Comparison of ENCODE assay signal across 13 mouse cellular contexts in the genomic region with DNA sequence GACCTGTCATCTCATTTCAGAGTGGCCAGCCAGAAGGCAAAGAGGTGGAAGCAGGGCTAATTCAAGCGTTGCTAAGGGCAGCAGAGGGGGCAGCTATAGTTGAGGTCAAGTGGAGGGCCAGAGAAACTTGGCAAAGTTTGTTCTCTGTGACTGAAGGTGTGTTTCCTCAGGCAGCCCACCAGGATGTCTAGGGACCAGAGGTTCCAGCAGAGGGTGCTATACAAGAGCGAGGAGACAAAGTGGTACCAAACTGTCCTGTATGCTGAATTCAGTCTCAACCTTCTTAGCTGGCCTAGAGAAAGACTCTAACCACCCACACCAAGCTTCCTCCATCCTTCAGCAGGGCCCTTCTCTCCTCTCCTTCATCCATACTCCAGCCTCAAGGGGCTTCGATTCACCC.
DNase-seq lines count a peak whose midpoint lies in the region; TF ChIP-seq lines count a peak whose summit lies in the region.
"Had no signal": no experiment of that assay in that cellular context is flagged by ENCODE, and none has a peak within 500 bp of the region (broad histone marks: within the 10 kb centered on the region; RNA-seq: fewer than 3 reads in every experiment).

No protein-coding gene starts in this region.

- DNase-seq in cerebellum, adult 2 months = no peak
- DNase-seq in cerebellum, adult 9-10 months = no peak
- no peak for DNase-seq in left cerebral cortex, adult 2 months (ENCODE audit: extremely low spot score in 1 of 2, low spot score in 2 of 2)
- no peak for DNase-seq in left cerebral cortex, adult 11 months (ENCODE audit: low spot score)
- DNase-seq in induced T-regulatory cell, adult 2 months (ENCODE audit: low read depth) = peak; percentile 35
- no peak for DNase-seq in ovary, adult 18-20 months (ENCODE audit: low spot score)
- DNase-seq in left cerebral cortex, adult 9 months (ENCODE audit: low spot score in 2 of 2) = no peak
- DNase-seq: adrenal gland, postnatal 36 days; gastrocnemius, postnatal 36 days; left cerebral cortex, postnatal 4 days; right cerebral cortex, adult 18-20 months had no signal

- H3K27ac ChIP-seq in cerebellum, adult 2 months (ENCODE audit: insufficient read depth, low read length) = no peak overlapping the region
- H3K27ac ChIP-seq in left cerebral cortex, adult 2 months = no peak overlapping the region
- H3K27ac ChIP-seq: embryonic facial prominence, embryonic 13.5 days had no signal

- peaks cover 2% of the 10 kb centered on the region; the same call in 1 of the 2 replicates for H3K27me3 ChIP-seq in cerebellum, adult 2 months (ENCODE audit: control insufficient read depth, insufficient read depth, low read length)
- H3K27me3 ChIP-seq in E14TG2a.4 (ENCODE audit: insufficient read depth, low read length) = peaks cover 49% of the 10 kb centered on the region

- TF ChIP-seq POLR2A in cerebellum, adult 2 months (IDR thresholded peaks at IDR 0.05; ENCODE audit: borderline replicate concordance, insufficient read depth, low read length) = no peak

- H3K4me3 ChIP-seq in cerebellum, adult 2 months (replicated peaks; ENCODE audit: insufficient read depth, low read depth, low read length) = no peak overlapping the region
- H3K4me3 ChIP-seq in left cerebral cortex, adult 2 months = no peak overlapping the region
- no peak overlapping the region for H3K4me3 ChIP-seq in E14TG2a.4 (replicated peaks; ENCODE audit: low read length)
- H3K4me3 ChIP-seq: embryonic facial prominence, embryonic 13.5 days had no signal

- 47% methylated on average over 3 of the region's 3 CpGs for WGBS in cerebellum, adult 2 months

- peaks cover 6% of the 10 kb centered on the region; the same call in 1 of the 2 replicates for H3K4me1 ChIP-seq in cerebellum, adult 2 months (ENCODE audit: control insufficient read depth, insufficient read depth, low read length)
- peaks cover 80% of the 10 kb centered on the region for H3K4me1 ChIP-seq in E14TG2a.4 (replicated peaks; ENCODE audit: low read depth, low read length)

- TF ChIP-seq CTCF in cerebellum, adult 2 months (IDR thresholded peaks at IDR 0.05; ENCODE audit: borderline replicate concordance, insufficient read depth, low read depth, low read length) = peak; percentile 59; the same call in 1 of the 2 replicates
- peak; percentile 48 for TF ChIP-seq CTCF in left cerebral cortex, adult 2 months (IDR thresholded peaks at IDR 0.05)
- TF ChIP-seq CTCF in E14TG2a.4 (conservative IDR thresholded peaks at IDR 0.05; ENCODE audit: low read length) = peak; percentile 54

- H3K36me3 ChIP-seq in E14TG2a.4 (ENCODE audit: insufficient read depth, low read length) = no peaks in the 10 kb centered on the region
- H3K36me3 ChIP-seq: embryonic facial prominence, embryonic 13.5 days had no signal

- intact Hi-C loops in left cerebral cortex, adult 2 months (cut with DNase I) = no loop called here

- no peaks in the 10 kb centered on the region for H3K9me3 ChIP-seq in E14TG2a.4 (ENCODE audit: low read length)
- H3K9me3 ChIP-seq: embryonic facial prominence, embryonic 13.5 days had no signal
